Mouse (Mus musculus) heart, postnatal 36 days (tissue): Measurements from ENCODE around the gene Rpp25l. TPM values are rescaled to one million over a fixed set of nuclear protein-coding genes. Genes with fewer than 3 reads are reported as not detected.
"Not testable (repeated sequence)": the region's sequence is repeated elsewhere in the genome, so short reads cannot be mapped to it uniquely, and the experiment has no call there.

ENCODE experiments used
- DNase-seq, 2 experiments: peaks; one replicate each; pipeline ENCODE4 v3.0.0; 2021 to 2022
- intact Hi-C: fragments of 180-260 bp; cut with DNase I; formaldehyde crosslinking; loops from one replicate; pipeline ENCODE4 v1.15.1; 2025
- total RNA-seq, 2 experiments: library from RNA; stranded (reverse); gene quantifications; 2 replicates each; pipeline ENCODE4 v1.2.3; 2021

Rpp25l gene
- 10 to 100 TPM; 31.6 to 32.3 TPM for total RNA-seq

GRCm38 (mm10) chr4:41713197-41714067 lies at the start of gene Rpp25l:
Rpp25l (minus strand) TSS chr4:41713534.
- intact Hi-C loops = loop anchor here (1.0 kb wide), 1 partner anchor 24 kb away; no protein-coding TSS in a partner anchor
- DNase-seq = peak; percentile 86 to 88

- intact Hi-C loops = not testable (repeated sequence)
- peak; percentile 69 to 70 for DNase-seq
Measured at GRCm38 (mm10) chr4:41762688-41763114, 49.4 kb upstream of the Rpp25l start.

GRCm38 (mm10) chr4:41762099-41762687 lies 48.9 kb upstream of the Rpp25l start:
- no peak for DNase-seq
- intact Hi-C loops = no loop called here

GRCm38 (mm10) chr4:41761680-41762079 lies 48.3 kb upstream of the Rpp25l start:
- no peak for DNase-seq
- intact Hi-C loops = no loop called here

- DNase-seq = no peak
- intact Hi-C loops = no loop called here
Measured at GRCm38 (mm10) chr4:41760911-41761310, 47.6 kb upstream of the Rpp25l start.

GRCm38 (mm10) chr4:41760288-41760721 lies 47.0 kb upstream of the Rpp25l start:
- intact Hi-C loops = no loop called here
- peak; percentile 90 for DNase-seq

- intact Hi-C loops = no loop called here
- no peak for DNase-seq
Measured at GRCm38 (mm10) chr4:41759656-41760287, 46.4 kb upstream of the Rpp25l start.

GRCm38 (mm10) chr4:41759206-41759605 lies 45.9 kb upstream of the Rpp25l start:
- intact Hi-C loops = no loop called here
- DNase-seq = peak in 1 of 2 experiments; percentile 37

- no peak for DNase-seq
- intact Hi-C loops = no loop called here
Measured at GRCm38 (mm10) chr4:41758701-41759100, 45.4 kb upstream of the Rpp25l start.

GRCm38 (mm10) chr4:41758021-41758420 lies 44.7 kb upstream of the Rpp25l start:
- no peak for DNase-seq
- intact Hi-C loops = no loop called here

GRCm38 (mm10) chr4:41757321-41757720 lies 44.0 kb upstream of the Rpp25l start:
- intact Hi-C loops = no loop called here
- no peak for DNase-seq

GRCm38 (mm10) chr4:41756440-41756839 lies 43.1 kb upstream of the Rpp25l start:
- DNase-seq = no peak
- intact Hi-C loops = no loop called here

GRCm38 (mm10) chr4:41755338-41756305 lies 42.3 kb upstream of the Rpp25l start, which contains the start of gene Sigmar1:
Sigmar1 (minus strand) TSS chr4:41756157.
- DNase-seq = peak; percentile 84 to 89
- intact Hi-C loops = loop anchor here (2.0 kb wide), 1 partner anchor 19 kb away; the partner anchor contains the start of gene Ccl27a

GRCm38 (mm10) chr4:41754797-41755337 lies 41.5 kb upstream of the Rpp25l start, which contains the start of gene Galt:
Galt (plus strand) TSS chr4:41755228.
- no peak for DNase-seq
- intact Hi-C loops = loop anchor here (2.0 kb wide), 1 partner anchor 20 kb away; the partner anchor contains the start of gene Ccl27a

GRCm38 (mm10) chr4:41745021-41745420 lies 31.7 kb upstream of the Rpp25l start:
- DNase-seq = no peak
- intact Hi-C loops = no loop called here

GRCm38 (mm10) chr4:41744131-41744530 lies 30.8 kb upstream of the Rpp25l start:
- no peak for DNase-seq
- intact Hi-C loops = no loop called here

GRCm38 (mm10) chr4:41741158-41741560 lies 27.8 kb upstream of the Rpp25l start:
- intact Hi-C loops = no loop called here
- peak; percentile 89 to 93 for DNase-seq

GRCm38 (mm10) chr4:41740380-41741157 lies 27.2 kb upstream of the Rpp25l start:
- intact Hi-C loops = no loop called here
- DNase-seq = peak in 1 of 2 experiments; percentile 22

- intact Hi-C loops = no loop called here
- no peak for DNase-seq
Measured at GRCm38 (mm10) chr4:41739260-41739659, 25.9 kb upstream of the Rpp25l start.
